ENCODE assay signal across 8 mouse cellular contexts in the genomic region with DNA sequence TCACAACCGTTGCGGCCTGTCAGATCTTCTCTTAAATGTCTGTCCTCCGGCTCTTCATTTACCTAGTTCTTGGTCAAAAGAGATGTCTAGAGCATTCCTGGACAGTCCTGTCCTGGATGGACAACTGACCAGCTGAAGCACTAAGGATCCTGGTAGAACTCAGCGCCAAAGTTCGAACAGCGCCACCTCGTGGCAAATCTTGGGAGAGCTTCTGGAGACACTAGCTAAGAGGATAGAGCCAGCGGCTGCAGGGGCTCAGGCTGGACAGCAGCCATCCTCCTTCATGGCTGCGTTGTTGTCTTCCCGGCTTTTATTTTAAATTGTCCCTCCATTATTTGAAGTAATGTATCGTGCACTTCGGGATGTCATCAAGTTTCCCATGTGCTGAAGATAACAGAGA. TPM values are rescaled to one million over a fixed set of nuclear protein-coding genes. Genes with fewer than 3 reads are reported as not detected.
A peak's percentile ranks its signal among the peaks of the same experiment; 100 is the strongest.
DNase-seq lines count a peak whose midpoint lies in the region.

No protein-coding gene starts in this region.

- peak; percentile 83 to 88 for DNase-seq in left cerebral cortex, adult 18-20 months (ENCODE audit: low spot score in 2 of 2)
- no peak for DNase-seq in left cerebral cortex, adult 11 months (ENCODE audit: low spot score)
- peak; percentile 91 for DNase-seq in adrenal gland, postnatal 10 days
- peak; percentile 95 for DNase-seq in embryo, embryonic 10.5 days (ENCODE audit: low spot score)
- DNase-seq in induced T-regulatory cell, adult 2 months (ENCODE audit: low read depth), result peak; percentile 88
- peak; percentile 78 for DNase-seq in liver
- DNase-seq in ovary, adult 18-20 months (ENCODE audit: low spot score), result peak; percentile 33
- peak; percentile 75 for DNase-seq in thymus, postnatal 14 days

RNA-seq across cellular contexts. Expression of gene Wnt1, which starts 9.7 kb away (rescaled TPM):
- total RNA-seq in left cerebral cortex, adult 18-20 months (2021), result not detected
- under 1 TPM in 1 of 2 experiments, not detected in 1; 0.12 TPM for total RNA-seq in adrenal gland, postnatal 10 days (2021)

RNA-seq across cellular contexts. Expression of gene Ddn, which starts 9.9 kb away (rescaled TPM):
- total RNA-seq in left cerebral cortex, adult 18-20 months (2021), result 100 to 1,000 TPM; 778 to 797 TPM
- total RNA-seq in adrenal gland, postnatal 10 days (2021), result under 1 TPM; 0.09 to 0.21 TPM

RNA-seq across cellular contexts. Expression of gene Wnt10b, which starts 21.4 kb away (rescaled TPM):
- total RNA-seq in left cerebral cortex, adult 18-20 months (2021), result 1 to 10 TPM in 1 of 2 experiments, under 1 TPM in 1; 0.63 to 1.1 TPM
- 1 to 10 TPM in 1 of 2 experiments, under 1 TPM in 1; 0.96 to 1.1 TPM for total RNA-seq in adrenal gland, postnatal 10 days (2021)

RNA-seq across cellular contexts. Expression of gene Prkag1, which starts 31.9 kb away (rescaled TPM):
- total RNA-seq in left cerebral cortex, adult 18-20 months (2021), result 10 to 100 TPM; 54.6 to 56.2 TPM
- total RNA-seq in adrenal gland, postnatal 10 days (2021), result 10 to 100 TPM; 65.7 to 71.5 TPM

RNA-seq across cellular contexts. Expression of gene Arf3, which starts 36.4 kb away (rescaled TPM):
- 100 to 1,000 TPM; 724 to 773 TPM for total RNA-seq in left cerebral cortex, adult 18-20 months (2021)
- 10 to 100 TPM; 92.4 to 94.7 TPM for total RNA-seq in adrenal gland, postnatal 10 days (2021)

Comparison
In these comparisons a context has a peak if more than half of its experiments do, and no peak if none do; other contexts are left out.
1. RNA of gene Ddn, which starts 9.9 kb away (total RNA-seq): 778 to 797 TPM in left cerebral cortex, adult 18-20 months; 0.09 to 0.21 TPM in adrenal gland, postnatal 10 days; every median in the first group is over 100 times any median in the second.